Mouse (Mus musculus) left cerebral cortex, adult 18-20 months (tissue): ENCODE results near the gene Faf1. TPM values are rescaled to one million over a fixed set of nuclear protein-coding genes. Genes with fewer than 3 reads are reported as not detected.

ENCODE experiments used
- DNase-seq, 2 experiments: peaks; one replicate each; pipeline ENCODE4 v3.0.0; 2021 to 2022; ENCODE audit warnings: low spot score in 2 of 2, mixed read lengths in 1 of 2
- total RNA-seq, 2 experiments: library from RNA; stranded (reverse); gene quantifications; 2 replicates each; pipeline ENCODE4 v1.2.3; 2021

The Faf1 gene
- total RNA-seq, 2 experiments from 2014 or later: 24.6 to 25.8 TPM

GRCm38 (mm10) chr4:109987560-109988362, 311.4 kb downstream of the Faf1 start:
- DNase-seq: no peak

- no peak for DNase-seq
Observed at GRCm38 (mm10) chr4:109988411-109988810, 312.0 kb downstream of the Faf1 start.

DNA sequence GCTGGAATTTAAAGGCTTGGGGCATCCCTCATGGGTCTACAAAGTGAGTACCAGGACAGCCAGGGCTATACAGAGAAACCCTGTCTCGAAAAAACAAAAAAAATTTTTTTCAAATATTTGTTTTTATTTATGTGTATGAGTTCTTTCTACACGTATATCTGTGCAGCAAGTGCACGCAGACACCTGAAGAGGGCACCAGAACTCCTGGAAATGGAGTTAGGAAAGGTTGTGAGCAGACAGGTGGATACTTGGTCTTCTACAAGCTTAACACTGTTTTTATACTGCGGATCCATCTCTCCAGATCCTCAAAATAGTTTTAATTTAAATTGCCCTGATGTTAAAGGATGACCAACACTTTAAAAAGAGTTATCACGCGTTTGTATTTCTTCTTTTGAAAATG, 312.8 kb downstream of the Faf1 start:
- DNase-seq: no peak

DNA sequence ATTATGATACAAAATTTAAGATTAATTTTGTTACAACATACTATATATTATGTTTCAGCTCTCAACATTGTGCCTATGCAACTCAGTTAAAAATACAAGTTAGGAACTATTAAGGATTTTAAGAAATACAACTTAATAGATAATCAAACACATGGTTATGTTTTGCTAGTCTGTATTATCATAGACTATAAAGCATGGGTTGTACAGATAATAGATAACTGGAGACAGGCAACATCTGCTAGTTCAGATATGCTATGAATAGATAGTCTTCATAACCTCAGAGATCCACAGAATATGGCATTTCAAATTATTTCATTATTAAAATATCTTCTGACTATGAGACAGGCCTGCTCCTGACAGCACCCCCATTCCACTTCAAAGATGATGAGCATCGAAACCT, 329.7 kb downstream of the Faf1 start:
- no peak for DNase-seq

Other genes with a start within 250 kb of the Faf1 start
- 100 to 1,000 TPM; 222 to 227 TPM for gene Rnf11, start 191.9 kb upstream of the Faf1 start, total RNA-seq
- not detected for gene 4930522H14Rik, start 145.3 kb upstream of the Faf1 start, total RNA-seq
- gene Cdkn2c, start 9.4 kb upstream of the Faf1 start, total RNA-seq: 1 to 10 TPM; 2.6 to 3.2 TPM